Mouse (Mus musculus): Measurements from ENCODE around the gene Gabbr2. TPM values are rescaled to one million over a fixed set of nuclear protein-coding genes. Genes with fewer than 3 reads are reported as not detected.

Gabbr2 gene
- polyA plus RNA-seq, 1 experiment from 2014 or later: 0.20 TPM

DNA sequence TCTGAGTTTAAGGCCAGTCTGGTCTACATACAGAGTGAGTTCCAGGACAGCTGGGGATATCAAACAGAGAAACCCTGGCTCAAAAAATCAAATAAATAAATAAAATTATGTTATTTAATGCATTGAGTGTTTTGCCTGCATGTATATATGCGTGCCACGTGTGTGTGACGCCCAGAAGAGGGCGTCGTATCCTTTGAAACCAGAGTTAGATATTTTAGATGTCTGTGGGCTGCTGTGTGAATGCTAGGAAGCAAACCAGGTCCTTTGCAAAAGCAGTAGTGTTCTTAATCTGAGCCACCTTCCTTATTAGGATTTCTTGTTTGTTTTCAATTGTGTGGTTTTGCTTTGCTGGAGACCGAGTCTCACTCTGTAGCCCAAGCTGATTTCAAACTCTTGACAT is 13.3 kb downstream of the Gabbr2 start:
- 87% methylated on average over 6 of the region's 6 CpGs for WGBS
- Histone ChIP-seq H3K4me3 (ENCODE audit: low read depth, low read length) (no peak overlapping the region), H3K4me2 (ENCODE audit: low read depth, severe bottlenecking) (no peak overlapping the region), H3K4me1 (ENCODE audit: control insufficient read depth, insufficient read depth, low read length) (no peaks in the 10 kb centered on the region), H3K36me3 (ENCODE audit: control insufficient read depth, insufficient read depth, low read length) (no peaks in the 10 kb centered on the region), H3K9ac (ENCODE audit: low read length) (no peak overlapping the region), H3K27ac (replicated peaks; ENCODE audit: low read depth, low read length) (no peak overlapping the region), H3K27me3 (ENCODE audit: control insufficient read depth, insufficient read depth, low read length) (no peaks in the 10 kb centered on the region), H3K9me3 (ENCODE audit: control insufficient read depth, low read length) (no peaks in the 10 kb centered on the region)
- DNase-seq (ENCODE audit: low spot score): no peak
- no peak for ATAC-seq (ENCODE audit: insufficient number of reproducible peaks, low FRiP score, low TSS enrichment, low read depth)

DNA sequence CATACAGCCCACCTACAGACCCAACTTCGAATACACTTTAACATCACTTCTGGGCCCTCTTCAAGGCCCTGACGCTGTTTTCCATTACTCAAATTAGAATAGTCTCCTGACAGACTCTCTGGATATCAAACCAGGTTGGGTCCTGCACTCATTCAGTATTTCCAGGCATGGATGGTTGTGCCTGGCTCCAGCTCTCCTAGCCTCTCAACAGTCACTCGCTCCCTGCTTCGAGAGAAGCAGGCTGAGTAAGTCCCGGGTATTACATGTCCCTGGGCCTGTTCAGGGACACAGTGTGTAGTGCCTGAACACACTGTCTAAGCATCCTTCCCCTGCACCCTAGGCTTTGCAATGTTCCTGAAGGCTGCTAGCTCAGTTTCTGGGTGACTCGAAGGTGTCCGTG is 14.5 kb downstream of the Gabbr2 start:
- WGBS: 91% methylated on average over 7 of the region's 7 CpGs
- ATAC-seq (ENCODE audit: insufficient number of reproducible peaks, low FRiP score, low TSS enrichment, low read depth) (no peak), DNase-seq (ENCODE audit: low spot score) (no peak)

DNA sequence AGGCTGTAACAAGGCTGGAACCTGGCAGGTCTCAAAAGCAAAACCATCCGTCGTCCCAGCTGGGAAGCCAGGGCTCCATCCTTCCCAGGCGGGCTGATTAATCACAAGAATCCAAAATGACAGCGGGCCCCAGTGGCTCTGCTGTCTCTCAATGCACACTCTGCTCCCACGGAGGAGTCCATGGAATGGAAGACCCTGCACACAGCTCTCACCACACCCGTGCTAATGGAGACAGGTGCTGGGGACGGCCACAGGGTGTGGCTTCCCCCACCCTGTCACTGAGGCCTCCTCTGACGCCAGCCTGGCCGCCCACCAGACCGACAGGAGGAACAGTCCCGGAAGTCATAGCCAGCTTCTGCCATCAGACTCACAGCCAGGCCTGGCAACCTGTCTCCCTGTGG is 15.0 kb downstream of the Gabbr2 start:
- DNase-seq (ENCODE audit: low spot score) (no peak), ATAC-seq (ENCODE audit: insufficient number of reproducible peaks, low FRiP score, low TSS enrichment, low read depth) (no peak)
- Histone ChIP-seq H3K27me3 (ENCODE audit: control insufficient read depth, insufficient read depth, low read length) (no peaks in the 10 kb centered on the region), H3K4me3 (ENCODE audit: low read depth, low read length) (no peak overlapping the region), H3K9ac (ENCODE audit: low read length) (no peak overlapping the region), H3K4me2 (ENCODE audit: low read depth, severe bottlenecking) (no peak overlapping the region), H3K9me3 (ENCODE audit: control insufficient read depth, low read length) (no peaks in the 10 kb centered on the region), H3K4me1 (ENCODE audit: control insufficient read depth, insufficient read depth, low read length) (no peaks in the 10 kb centered on the region), H3K36me3 (ENCODE audit: control insufficient read depth, insufficient read depth, low read length) (no peaks in the 10 kb centered on the region), H3K27ac (replicated peaks; ENCODE audit: low read depth, low read length) (no peak overlapping the region)
- WGBS: 65% methylated on average over 11 of the region's 11 CpGs

More for the DNA sequence above, 14.5 kb downstream of the Gabbr2 start:
- Histone ChIP-seq H3K4me1 (ENCODE audit: control insufficient read depth, insufficient read depth, low read length) (no peaks in the 10 kb centered on the region), H3K4me2 (ENCODE audit: low read depth, severe bottlenecking) (no peak overlapping the region), H3K4me3 (ENCODE audit: low read depth, low read length) (no peak overlapping the region), H3K9me3 (ENCODE audit: control insufficient read depth, low read length) (no peaks in the 10 kb centered on the region), H3K36me3 (ENCODE audit: control insufficient read depth, insufficient read depth, low read length) (no peaks in the 10 kb centered on the region), H3K27ac (replicated peaks; ENCODE audit: low read depth, low read length) (no peak overlapping the region), H3K27me3 (ENCODE audit: control insufficient read depth, insufficient read depth, low read length) (no peaks in the 10 kb centered on the region), H3K9ac (ENCODE audit: low read length) (no peak overlapping the region)

DNA sequence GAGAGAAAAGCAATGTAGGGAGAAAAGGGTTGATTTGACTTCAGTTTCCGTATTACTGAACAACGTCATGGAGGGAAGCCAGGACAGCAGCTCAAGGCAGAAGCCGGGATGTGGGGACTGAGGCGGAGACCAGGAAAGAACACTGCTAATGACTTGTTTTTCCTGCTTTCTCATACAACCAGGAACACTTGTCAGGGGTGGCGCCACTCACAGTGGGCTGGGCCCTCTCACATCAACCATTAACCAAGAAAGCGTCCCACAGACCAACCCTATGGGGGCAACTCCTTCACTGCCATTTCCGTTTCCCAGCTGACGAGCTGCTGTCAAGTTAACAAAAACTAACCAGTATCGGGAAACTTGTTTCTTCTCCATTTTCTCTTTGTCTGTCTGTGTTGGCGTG is 18.4 kb downstream of the Gabbr2 start:
- H3K4me1 ChIP-seq (ENCODE audit: control insufficient read depth, insufficient read depth, low read length): no peaks in the 10 kb centered on the region
- no peak for ATAC-seq (ENCODE audit: insufficient number of reproducible peaks, low FRiP score, low TSS enrichment, low read depth)

DNA sequence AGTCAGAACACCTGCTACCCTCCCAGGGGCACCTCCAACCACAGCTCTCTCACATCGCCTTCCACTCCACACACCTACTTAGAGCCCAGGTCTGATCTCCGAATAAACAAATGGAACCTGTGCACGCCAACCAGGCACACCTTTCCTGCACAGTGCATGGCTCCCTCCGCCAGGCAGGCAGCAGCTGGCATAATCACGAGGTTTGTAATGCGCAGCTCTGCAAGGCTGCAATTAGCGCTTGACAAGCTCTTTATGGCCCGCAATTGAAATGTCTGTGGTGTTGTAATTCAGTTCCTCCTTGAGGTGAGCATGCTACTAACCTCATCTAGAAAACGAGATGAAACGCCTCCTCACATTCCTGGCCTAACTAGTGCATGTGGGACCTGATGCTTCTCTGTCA is 23.7 kb downstream of the Gabbr2 start:
- Histone ChIP-seq H3K4me2 (ENCODE audit: low read depth, severe bottlenecking) (no peak overlapping the region), H3K27me3 (ENCODE audit: control insufficient read depth, insufficient read depth, low read length) (no peaks in the 10 kb centered on the region), H3K4me1 (ENCODE audit: control insufficient read depth, insufficient read depth, low read length) (no peaks in the 10 kb centered on the region), H3K27ac (replicated peaks; ENCODE audit: low read depth, low read length) (no peak overlapping the region), H3K36me3 (ENCODE audit: control insufficient read depth, insufficient read depth, low read length) (no peaks in the 10 kb centered on the region), H3K4me3 (ENCODE audit: low read depth, low read length) (no peak overlapping the region), H3K9ac (ENCODE audit: low read length) (no peak overlapping the region), H3K9me3 (ENCODE audit: control insufficient read depth, low read length) (no peaks in the 10 kb centered on the region)
- 47% methylated on average over 10 of the region's 10 CpGs for WGBS
- ATAC-seq (ENCODE audit: insufficient number of reproducible peaks, low FRiP score, low TSS enrichment, low read depth) (no peak), DNase-seq (ENCODE audit: low spot score) (no peak)

More for the DNA sequence above, 18.4 kb downstream of the Gabbr2 start:
- H3K36me3 ChIP-seq (ENCODE audit: control insufficient read depth, insufficient read depth, low read length): no peaks in the 10 kb centered on the region
- DNase-seq (ENCODE audit: low spot score): no peak
- no peaks in the 10 kb centered on the region for H3K27me3 ChIP-seq (ENCODE audit: control insufficient read depth, insufficient read depth, low read length)
- no peaks in the 10 kb centered on the region for H3K9me3 ChIP-seq (ENCODE audit: control insufficient read depth, low read length)
- H3K4me2 ChIP-seq (ENCODE audit: low read depth, severe bottlenecking): no peak overlapping the region
- no peak overlapping the region for H3K9ac ChIP-seq (ENCODE audit: low read length)
- H3K4me3 ChIP-seq (ENCODE audit: low read depth, low read length): no peak overlapping the region
- WGBS: 83% methylated on average over 10 of the region's 10 CpGs
- H3K27ac ChIP-seq (replicated peaks; ENCODE audit: low read depth, low read length): no peak overlapping the region

DNA sequence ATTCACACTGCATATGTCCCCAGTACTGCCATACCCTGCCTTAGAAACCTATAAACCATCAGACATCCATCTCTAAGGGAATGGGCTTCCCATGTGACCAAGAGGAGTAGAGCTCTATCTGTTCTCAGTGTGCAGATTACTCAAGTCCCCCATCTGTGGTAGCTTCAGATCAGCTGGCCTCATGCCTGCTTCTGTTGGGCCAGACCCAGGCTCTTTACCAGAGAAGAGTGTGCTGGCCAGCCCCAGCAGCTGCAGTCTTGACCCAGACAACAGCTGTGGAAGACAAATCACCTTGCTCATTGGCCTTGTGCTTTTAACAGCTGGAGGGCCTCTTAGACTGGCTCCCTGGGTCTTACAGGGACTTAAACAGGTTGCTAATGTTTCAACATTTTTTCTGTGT is 25.1 kb downstream of the Gabbr2 start:
- no peak overlapping the region for H3K4me3 ChIP-seq (ENCODE audit: low read depth, low read length)
- H3K4me1 ChIP-seq (ENCODE audit: control insufficient read depth, insufficient read depth, low read length): no peaks in the 10 kb centered on the region
- H3K9me3 ChIP-seq (ENCODE audit: control insufficient read depth, low read length): no peaks in the 10 kb centered on the region
- no peak overlapping the region for H3K27ac ChIP-seq (replicated peaks; ENCODE audit: low read depth, low read length)
- no peaks in the 10 kb centered on the region for H3K36me3 ChIP-seq (ENCODE audit: control insufficient read depth, insufficient read depth, low read length)
- DNase-seq (ENCODE audit: low spot score) (no peak), ATAC-seq (ENCODE audit: insufficient number of reproducible peaks, low FRiP score, low TSS enrichment, low read depth) (no peak)
- H3K9ac ChIP-seq (ENCODE audit: low read length): no peak overlapping the region
- H3K27me3 ChIP-seq (ENCODE audit: control insufficient read depth, insufficient read depth, low read length): no peaks in the 10 kb centered on the region
- H3K4me2 ChIP-seq (ENCODE audit: low read depth, severe bottlenecking): no peak overlapping the region

DNA sequence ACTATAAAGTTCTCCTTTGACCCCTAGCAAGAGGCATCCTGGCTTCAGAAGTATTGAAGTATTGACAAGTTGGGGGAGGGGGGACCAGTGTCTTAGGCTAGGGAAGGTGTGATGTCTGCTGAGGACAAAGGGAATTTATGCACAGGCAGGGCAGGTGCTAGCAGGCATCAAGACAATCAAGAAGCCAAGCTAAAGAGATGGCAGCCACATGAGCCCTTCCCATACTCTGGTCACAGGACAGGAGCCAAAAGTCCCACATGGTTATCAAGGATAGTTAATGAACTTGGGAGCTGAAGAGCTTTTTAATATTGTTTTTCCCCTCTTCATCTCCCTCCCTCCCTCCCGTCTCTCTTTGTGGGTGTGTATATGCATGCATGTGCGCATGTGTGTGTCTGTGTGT is 30.3 kb downstream of the Gabbr2 start:
- no peak overlapping the region for H3K4me2 ChIP-seq (ENCODE audit: low read depth, severe bottlenecking)
- no peak overlapping the region for H3K27ac ChIP-seq (replicated peaks; ENCODE audit: low read depth, low read length)
- no peak overlapping the region for H3K4me3 ChIP-seq (ENCODE audit: low read depth, low read length)
- no peaks in the 10 kb centered on the region for H3K9me3 ChIP-seq (ENCODE audit: control insufficient read depth, low read length)
- WGBS: 78% methylated on average over 2 of the region's 2 CpGs
- no peak overlapping the region for H3K9ac ChIP-seq (ENCODE audit: low read length)
- ATAC-seq (ENCODE audit: insufficient number of reproducible peaks, low FRiP score, low TSS enrichment, low read depth) (no peak), DNase-seq (ENCODE audit: low spot score) (no peak)
- H3K4me1 ChIP-seq (ENCODE audit: control insufficient read depth, insufficient read depth, low read length): no peaks in the 10 kb centered on the region
- no peaks in the 10 kb centered on the region for H3K36me3 ChIP-seq (ENCODE audit: control insufficient read depth, insufficient read depth, low read length)
- no peaks in the 10 kb centered on the region for H3K27me3 ChIP-seq (ENCODE audit: control insufficient read depth, insufficient read depth, low read length)

DNA sequence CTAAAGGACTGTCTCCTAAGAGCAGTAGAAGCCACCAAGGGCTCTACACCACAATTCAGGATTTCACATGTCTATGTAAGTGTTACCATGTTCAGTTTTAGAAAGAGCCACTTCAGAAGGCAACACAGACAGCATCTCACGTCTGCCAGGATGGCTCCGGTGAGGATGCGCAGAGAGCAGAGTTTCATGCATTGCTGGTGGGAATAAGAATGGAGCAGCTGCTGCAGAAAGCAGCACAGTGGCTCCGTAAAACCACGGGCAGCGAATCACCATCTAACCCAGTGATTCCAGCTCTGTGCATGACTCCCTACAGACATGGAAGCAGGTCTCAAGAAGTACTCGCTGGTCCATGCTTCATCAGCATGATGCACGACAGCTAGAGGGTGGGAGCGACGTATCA is 31.5 kb downstream of the Gabbr2 start:
- H3K9me3 ChIP-seq (ENCODE audit: control insufficient read depth, low read length): no peaks in the 10 kb centered on the region
- no peak overlapping the region for H3K4me2 ChIP-seq (ENCODE audit: low read depth, severe bottlenecking)
- ATAC-seq (ENCODE audit: insufficient number of reproducible peaks, low FRiP score, low TSS enrichment, low read depth) (no peak), DNase-seq (ENCODE audit: low spot score) (no peak)
- no peak overlapping the region for H3K27ac ChIP-seq (replicated peaks; ENCODE audit: low read depth, low read length)
- H3K9ac ChIP-seq (ENCODE audit: low read length): no peak overlapping the region
- H3K4me1 ChIP-seq (ENCODE audit: control insufficient read depth, insufficient read depth, low read length): no peaks in the 10 kb centered on the region
- H3K36me3 ChIP-seq (ENCODE audit: control insufficient read depth, insufficient read depth, low read length): no peaks in the 10 kb centered on the region
- no peaks in the 10 kb centered on the region for H3K27me3 ChIP-seq (ENCODE audit: control insufficient read depth, insufficient read depth, low read length)
- 90% methylated on average over 10 of the region's 10 CpGs for WGBS
- H3K4me3 ChIP-seq (ENCODE audit: low read depth, low read length): no peak overlapping the region

DNA sequence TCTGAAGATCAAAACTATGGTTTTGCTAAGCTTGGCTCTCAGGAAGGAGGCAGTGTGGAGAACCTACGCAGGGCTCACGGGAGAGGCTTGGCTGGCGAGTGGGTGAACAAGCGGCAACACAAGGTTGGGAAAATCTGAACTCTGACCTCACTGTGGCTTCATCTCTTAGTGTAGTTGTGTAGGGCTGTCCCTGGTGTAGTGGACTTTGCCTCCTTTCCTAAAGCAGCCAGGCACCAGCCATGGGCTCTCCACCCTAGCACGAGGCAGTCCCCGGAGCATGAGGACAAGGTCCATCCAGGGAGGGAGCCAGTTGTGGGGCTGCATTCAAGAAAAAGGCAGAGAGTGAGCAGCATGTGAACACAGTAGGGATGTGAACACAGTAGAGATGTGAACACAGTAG is 31.9 kb downstream of the Gabbr2 start:
- Histone ChIP-seq H3K9me3 (ENCODE audit: control insufficient read depth, low read length) (no peaks in the 10 kb centered on the region), H3K9ac (ENCODE audit: low read length) (no peak overlapping the region), H3K27me3 (ENCODE audit: control insufficient read depth, insufficient read depth, low read length) (no peaks in the 10 kb centered on the region), H3K27ac (replicated peaks; ENCODE audit: low read depth, low read length) (no peak overlapping the region), H3K4me1 (ENCODE audit: control insufficient read depth, insufficient read depth, low read length) (no peaks in the 10 kb centered on the region), H3K4me2 (ENCODE audit: low read depth, severe bottlenecking) (no peak overlapping the region), H3K4me3 (ENCODE audit: low read depth, low read length) (no peak overlapping the region), H3K36me3 (ENCODE audit: control insufficient read depth, insufficient read depth, low read length) (no peaks in the 10 kb centered on the region)
- DNase-seq (ENCODE audit: low spot score) (no peak), ATAC-seq (ENCODE audit: insufficient number of reproducible peaks, low FRiP score, low TSS enrichment, low read depth) (no peak)
- 97% methylated on average over 6 of the region's 6 CpGs for WGBS

All from limb, embryonic 11.5 days (tissue).